Mouse (Mus musculus): ENCODE data around the gene Msantd1. TPM values are rescaled to one million over a fixed set of nuclear protein-coding genes. Genes with fewer than 3 reads are reported as not detected.

Msantd1 gene
- total and polyA plus RNA-seq, 2 experiments from 2014 or later, result 13.3 to 17.0 TPM

GRCm38 (mm10) chr5:34896697-34897453 is 10.9 kb upstream of the Msantd1 start:
- peaks cover 71% of the 10 kb centered on the region for H3K36me3 ChIP-seq (ENCODE audit: insufficient read depth, low read length)
- 90% methylated on average over 3 of the region's 3 CpGs for WGBS

DNA sequence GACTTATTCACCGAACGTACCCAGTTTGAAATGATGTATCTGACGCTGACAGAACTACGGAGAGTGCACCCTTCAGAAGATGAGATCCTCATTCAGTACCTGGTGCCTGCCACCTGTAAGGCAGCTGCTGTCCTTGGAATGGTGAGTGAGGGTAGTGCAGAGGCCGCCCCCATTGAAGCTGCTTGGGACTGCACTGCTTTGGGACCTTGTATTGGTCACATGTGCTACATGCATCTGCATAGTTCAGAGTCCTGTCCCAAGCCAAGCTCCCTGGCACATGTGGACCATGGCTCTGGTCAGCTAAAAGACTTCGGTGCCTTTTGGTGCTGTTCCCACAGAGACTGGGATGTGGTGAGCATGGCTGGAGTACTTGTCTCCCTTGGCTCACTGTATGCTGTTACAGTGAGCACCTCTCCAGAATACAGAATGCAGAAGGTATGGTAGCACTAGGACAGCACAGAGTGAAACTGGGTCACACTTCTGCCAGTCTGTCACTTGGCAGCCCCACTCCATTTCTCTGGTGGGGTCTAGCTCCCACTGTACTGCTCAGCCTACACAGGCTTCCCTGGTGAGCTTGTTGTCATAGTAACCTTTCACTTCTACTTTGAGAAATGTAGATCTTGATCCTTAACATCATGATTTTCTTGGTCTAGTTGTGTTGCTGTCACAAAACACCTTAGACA is 7.9 kb upstream of the Msantd1 start:
- Histone ChIP-seq H3K4me3 (ENCODE audit: low read depth, low read length) (no peak overlapping the region), H3K4me2 (ENCODE audit: low read depth, low read length, poor library complexity, severe bottlenecking) (no peak overlapping the region), H3K27ac (ENCODE audit: low read depth, low read length) (no peak overlapping the region), H3K9ac (replicated peaks; ENCODE audit: low read length, poor library complexity, severe bottlenecking) (no peak overlapping the region), H3K36me3 (ENCODE audit: insufficient read depth, low read length) (peaks cover 76% of the 10 kb centered on the region), H3K4me1 (ENCODE audit: insufficient read depth, low read length) (no peaks in the 10 kb centered on the region), H3K27me3 (ENCODE audit: insufficient read depth, low read length) (no peaks in the 10 kb centered on the region), H3K9me3 (ENCODE audit: low read length) (no peaks in the 10 kb centered on the region)
- TF ChIP-seq CTCF (IDR thresholded peaks at IDR 0.05), result no peak
- ATAC-seq (ENCODE audit: low FRiP score) (peak; percentile 52), DNase-seq (ENCODE audit: low spot score) (peak; percentile 34)
- WGBS, result 96% methylated on average over 6 of the region's 6 CpGs

More at GRCm38 (mm10) chr5:34896697-34897453, 10.9 kb upstream of the Msantd1 start:
- no peak overlapping the region for H3K9ac ChIP-seq (replicated peaks; ENCODE audit: low read length, poor library complexity, severe bottlenecking)
- no peaks in the 10 kb centered on the region for H3K27me3 ChIP-seq (ENCODE audit: insufficient read depth, low read length)
- no peak overlapping the region for H3K27ac ChIP-seq (ENCODE audit: low read depth, low read length)
- no peaks in the 10 kb centered on the region for H3K4me1 ChIP-seq (ENCODE audit: insufficient read depth, low read length)
- DNase-seq (ENCODE audit: low spot score) (no peak), ATAC-seq (ENCODE audit: low FRiP score) (no peak)
- TF ChIP-seq CTCF (IDR thresholded peaks at IDR 0.05), result no peak
- H3K4me2 ChIP-seq (ENCODE audit: low read depth, low read length, poor library complexity, severe bottlenecking), result no peak overlapping the region
- no peak overlapping the region for H3K4me3 ChIP-seq (ENCODE audit: low read depth, low read length)
- no peaks in the 10 kb centered on the region for H3K9me3 ChIP-seq (ENCODE audit: low read length)

- no peak for ATAC-seq (ENCODE audit: low FRiP score)
- Histone ChIP-seq H3K9me3 (ENCODE audit: low read length) (no peaks in the 10 kb centered on the region), H3K36me3 (ENCODE audit: insufficient read depth, low read length) (peaks cover 86% of the 10 kb centered on the region), H3K27ac (ENCODE audit: low read depth, low read length) (no peak overlapping the region), H3K9ac (replicated peaks; ENCODE audit: low read length, poor library complexity, severe bottlenecking) (no peak overlapping the region), H3K4me1 (ENCODE audit: insufficient read depth, low read length) (no peaks in the 10 kb centered on the region), H3K27me3 (ENCODE audit: insufficient read depth, low read length) (no peaks in the 10 kb centered on the region), H3K4me3 (ENCODE audit: low read depth, low read length) (no peak overlapping the region), H3K4me2 (ENCODE audit: low read depth, low read length, poor library complexity, severe bottlenecking) (no peak overlapping the region)
- no peak for DNase-seq (ENCODE audit: low spot score)
- no peak for TF ChIP-seq CTCF (IDR thresholded peaks at IDR 0.05)
These were observed 5.4 kb upstream of the Msantd1 start for GRCm38 (mm10) chr5:34902371-34902770.

- Histone ChIP-seq H3K4me1 (ENCODE audit: insufficient read depth, low read length) (no peaks in the 10 kb centered on the region), H3K4me3 (ENCODE audit: low read depth, low read length) (no peak overlapping the region), H3K27me3 (ENCODE audit: insufficient read depth, low read length) (no peaks in the 10 kb centered on the region), H3K9ac (replicated peaks; ENCODE audit: low read length, poor library complexity, severe bottlenecking) (no peak overlapping the region), H3K4me2 (ENCODE audit: low read depth, low read length, poor library complexity, severe bottlenecking) (no peak overlapping the region), H3K36me3 (ENCODE audit: insufficient read depth, low read length) (peaks cover 86% of the 10 kb centered on the region), H3K27ac (ENCODE audit: low read depth, low read length) (no peak overlapping the region), H3K9me3 (ENCODE audit: low read length) (no peaks in the 10 kb centered on the region)
- WGBS, result 80% methylated on average over 5 of the region's 5 CpGs
- peak; percentile 81 for DNase-seq (ENCODE audit: low spot score)
- peak; percentile 40 for TF ChIP-seq CTCF (IDR thresholded peaks at IDR 0.05)
- ATAC-seq (ENCODE audit: low FRiP score), result 0 out of 2 replicates have a peak, but pooled peaks have one; percentile 32
These were observed 4.9 kb upstream of the Msantd1 start for GRCm38 (mm10) chr5:34902811-34903385.

DNA sequence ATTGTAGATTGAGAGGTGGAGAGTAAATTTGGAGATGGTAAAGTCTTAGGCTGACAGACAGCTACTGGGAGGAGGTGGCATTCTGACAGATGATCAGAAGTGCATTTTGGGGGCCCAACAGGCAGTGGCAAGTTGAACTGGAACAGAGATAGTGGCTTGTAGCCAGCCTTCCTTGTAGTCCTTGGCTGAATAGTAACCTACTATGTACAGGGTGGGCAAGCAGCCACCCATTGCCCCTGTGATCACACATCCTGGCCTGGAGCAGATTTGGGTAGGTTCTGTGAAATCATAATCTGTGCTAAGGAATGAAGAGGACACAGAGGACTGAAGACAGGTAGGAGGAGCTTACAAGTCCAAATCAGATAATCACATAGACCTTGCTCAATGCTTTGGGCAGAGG is 3.4 kb upstream of the Msantd1 start:
- H3K27ac ChIP-seq (ENCODE audit: low read depth, low read length), result no peak overlapping the region
- H3K36me3 ChIP-seq (ENCODE audit: insufficient read depth, low read length), result peaks cover 87% of the 10 kb centered on the region
- DNase-seq (ENCODE audit: low spot score) (no peak), ATAC-seq (ENCODE audit: low FRiP score) (no peak)
- H3K27me3 ChIP-seq (ENCODE audit: insufficient read depth, low read length), result no peaks in the 10 kb centered on the region
- H3K4me1 ChIP-seq (ENCODE audit: insufficient read depth, low read length), result no peaks in the 10 kb centered on the region
- H3K4me3 ChIP-seq (ENCODE audit: low read depth, low read length), result no peak overlapping the region
- no peak overlapping the region for H3K9ac ChIP-seq (replicated peaks; ENCODE audit: low read length, poor library complexity, severe bottlenecking)
- H3K9me3 ChIP-seq (ENCODE audit: low read length), result no peaks in the 10 kb centered on the region
- TF ChIP-seq CTCF (IDR thresholded peaks at IDR 0.05), result no peak
- no peak overlapping the region for H3K4me2 ChIP-seq (ENCODE audit: low read depth, low read length, poor library complexity, severe bottlenecking)

DNA sequence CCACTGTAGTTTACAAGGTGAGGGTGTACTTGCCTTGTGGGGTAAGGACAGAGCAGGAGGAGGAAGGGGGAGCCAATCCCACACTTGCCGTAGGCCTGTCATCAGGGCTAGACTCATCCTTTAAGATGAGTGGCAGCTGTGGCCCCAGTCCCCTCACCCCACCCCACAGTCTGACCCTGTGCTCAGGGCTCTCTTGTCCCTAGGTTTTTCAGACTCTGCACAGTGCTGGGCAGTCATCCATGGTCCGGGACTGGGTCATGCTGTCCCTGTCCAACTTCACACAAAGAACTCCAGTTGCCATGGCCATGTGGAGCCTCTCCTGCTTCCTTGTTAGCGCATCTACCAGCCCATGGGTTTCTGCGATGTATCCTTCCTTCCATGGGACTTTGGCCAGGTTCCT is 582 bp upstream of the Msantd1 start:
- H3K4me2 ChIP-seq (ENCODE audit: low read depth, low read length, poor library complexity, severe bottlenecking), result no peak overlapping the region
- no peak overlapping the region for H3K4me3 ChIP-seq (ENCODE audit: low read depth, low read length)
- H3K9ac ChIP-seq (replicated peaks; ENCODE audit: low read length, poor library complexity, severe bottlenecking), result no peak overlapping the region
- H3K27ac ChIP-seq (ENCODE audit: low read depth, low read length), result no peak overlapping the region
- no peak for TF ChIP-seq CTCF (IDR thresholded peaks at IDR 0.05)
- no peak for DNase-seq (ENCODE audit: low spot score)
- peaks cover 67% of the 10 kb centered on the region for H3K36me3 ChIP-seq (ENCODE audit: insufficient read depth, low read length)
- 88% methylated on average over 4 of the region's 4 CpGs for WGBS
- H3K9me3 ChIP-seq (ENCODE audit: low read length), result no peaks in the 10 kb centered on the region
- no peaks in the 10 kb centered on the region for H3K4me1 ChIP-seq (ENCODE audit: insufficient read depth, low read length)
- no peaks in the 10 kb centered on the region for H3K27me3 ChIP-seq (ENCODE audit: insufficient read depth, low read length)
- no peak for ATAC-seq (ENCODE audit: low FRiP score)

Data from midbrain, postnatal 0 days (tissue).